Mouse (Mus musculus): Measurements from ENCODE around the gene 6430571L13Rik. TPM values are rescaled to one million over a fixed set of nuclear protein-coding genes. Genes with fewer than 3 reads are reported as not detected.

6430571L13Rik gene
- polyA plus RNA-seq, 2 experiments, result 0.07 TPM; not detected in 1

DNA sequence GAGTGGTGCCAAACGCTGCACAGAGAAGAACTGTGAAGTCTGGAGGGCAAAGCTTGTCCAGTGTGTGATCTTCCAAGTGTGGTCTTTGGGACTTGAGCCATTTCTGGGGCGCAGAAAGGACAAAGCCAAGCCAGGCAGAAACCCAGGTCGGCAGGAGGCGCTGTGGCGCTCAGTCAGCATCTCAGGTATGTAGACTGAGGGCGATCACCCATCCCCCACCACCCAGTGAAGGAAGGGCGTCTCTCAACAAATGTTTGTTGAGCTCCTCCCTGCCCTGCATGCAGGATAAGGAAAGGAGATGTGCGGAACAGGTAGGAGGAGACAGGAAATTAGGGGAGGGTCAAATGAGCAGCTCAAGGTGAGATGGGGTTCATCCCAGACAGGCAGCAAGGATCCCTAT is 34.2 kb downstream of the 6430571L13Rik start:
- H3K4me2 ChIP-seq (ENCODE audit: low read depth), result peak overlapping the region; percentile 28
- TF ChIP-seq CTCF (IDR thresholded peaks at IDR 0.05; ENCODE audit: low read depth) (peak; percentile 89), EP300 (IDR thresholded peaks at IDR 0.05; ENCODE audit: low read depth) (no peak)
- WGBS (ENCODE audit: insufficient replicate concordance), result 7% methylated on average over 8 of the region's 8 CpGs
- peaks cover 48% of the 10 kb centered on the region for H3K27me3 ChIP-seq (ENCODE audit: control insufficient read depth, insufficient read depth, low read length)
- H3K36me3 ChIP-seq (replicated peaks; ENCODE audit: control insufficient read depth, insufficient read depth, low read depth), result no peaks in the 10 kb centered on the region
- H3K9me3 ChIP-seq (ENCODE audit: control insufficient read depth, low read length), result no peaks in the 10 kb centered on the region
- ATAC-seq (ENCODE audit: insufficient read depth) (no peak), DNase-seq (ENCODE audit: low read depth in 3 of 3, low spot score in 3 of 3) (peak; percentile 58 to 63 (median 62))
- no peak overlapping the region for H3K27ac ChIP-seq
- no peak overlapping the region for H3K9ac ChIP-seq (replicated peaks)
- H3K4me3 ChIP-seq (ENCODE audit: insufficient read depth in 1 of 2, low read depth in 2 of 2, low read length in 2 of 2), result no peak overlapping the region
- H3K4me1 ChIP-seq (replicated peaks; ENCODE audit: control insufficient read depth in 2 of 2, insufficient read depth in 2 of 2, low read length in 1 of 2), result peaks cover 41 to 44% of the 10 kb centered on the region in 2 experiments

DNA sequence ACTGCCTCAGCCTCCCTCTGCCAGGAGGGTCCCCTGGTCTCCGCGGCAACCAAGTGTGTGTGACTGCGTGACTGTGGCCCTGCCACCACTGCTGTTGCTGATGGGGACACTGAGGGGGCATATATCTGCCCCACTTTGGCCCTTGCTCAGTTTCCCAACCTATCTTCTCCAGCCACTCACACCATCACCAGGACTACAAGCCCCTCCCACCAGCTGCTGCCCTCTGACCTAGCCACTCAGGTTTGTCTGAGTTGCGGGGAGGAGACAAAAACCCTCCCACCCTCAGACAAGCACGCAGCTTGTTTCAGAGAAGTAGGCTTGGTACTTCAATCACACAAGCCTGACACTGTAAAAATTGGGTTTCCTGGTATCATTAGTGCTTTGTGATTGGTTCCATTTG is 35.0 kb downstream of the 6430571L13Rik start:
- Histone ChIP-seq H3K27ac (no peak overlapping the region), H3K9ac (replicated peaks) (no peak overlapping the region), H3K4me3 (ENCODE audit: insufficient read depth in 1 of 2, low read depth in 2 of 2, low read length in 2 of 2) (no peak overlapping the region), H3K27me3 (ENCODE audit: control insufficient read depth, insufficient read depth, low read length) (peaks cover 56% of the 10 kb centered on the region), H3K9me3 (ENCODE audit: control insufficient read depth, low read length) (no peaks in the 10 kb centered on the region), H3K4me1 (replicated peaks; ENCODE audit: control insufficient read depth in 2 of 2, insufficient read depth in 2 of 2, low read length in 1 of 2) (peaks cover 37 to 39% of the 10 kb centered on the region in 2 experiments), H3K4me2 (ENCODE audit: low read depth) (peak overlapping the region; percentile 28), H3K36me3 (replicated peaks; ENCODE audit: control insufficient read depth, insufficient read depth, low read depth) (no peaks in the 10 kb centered on the region)
- peak in 2 of 3 experiments; percentile 38 to 50 for DNase-seq (ENCODE audit: low read depth in 3 of 3, low spot score in 3 of 3)
- no peak for TF ChIP-seq CTCF (IDR thresholded peaks at IDR 0.05; ENCODE audit: low read depth)
- TF ChIP-seq EP300 (IDR thresholded peaks at IDR 0.05; ENCODE audit: low read depth), result no peak
- 26% methylated on average over 5 of the region's 5 CpGs for WGBS (ENCODE audit: insufficient replicate concordance)
- peak; percentile 36; the same call in 1 of the 2 replicates for ATAC-seq (ENCODE audit: insufficient read depth)

DNA sequence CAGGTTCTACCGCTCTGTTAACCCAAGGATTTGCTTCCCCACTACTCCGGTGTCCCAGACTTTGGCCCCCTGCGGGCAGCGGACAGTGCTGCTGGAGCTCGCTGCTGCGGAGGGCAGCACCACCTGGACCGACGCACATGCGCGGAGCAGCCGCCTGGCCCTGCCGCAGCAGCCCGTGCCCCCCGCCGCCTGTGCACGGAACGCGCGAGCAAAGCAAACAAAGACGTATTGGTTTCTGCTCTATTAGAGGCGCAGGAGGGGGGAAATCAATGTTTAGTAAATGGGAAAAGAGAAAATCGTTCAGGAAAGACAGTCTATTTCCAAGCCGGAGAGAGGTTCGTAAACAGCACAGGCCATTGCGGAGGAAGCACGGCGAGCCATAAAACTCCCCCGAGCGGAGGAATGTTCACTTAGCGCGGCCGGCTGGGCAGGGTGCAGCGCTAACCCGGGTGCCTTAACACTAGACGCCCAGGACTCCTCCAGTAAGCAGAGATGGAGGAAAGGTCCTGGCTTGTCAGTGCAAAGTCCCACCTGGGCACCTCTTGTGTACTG is 37.6 kb downstream of the 6430571L13Rik start:
- peak overlapping the region; percentile 33 for H3K4me2 ChIP-seq (ENCODE audit: low read depth)
- H3K9ac ChIP-seq (replicated peaks), result no peak overlapping the region
- no peaks in the 10 kb centered on the region for H3K9me3 ChIP-seq (ENCODE audit: control insufficient read depth, low read length)
- no peak overlapping the region for H3K27ac ChIP-seq
- DNase-seq (ENCODE audit: low read depth in 3 of 3, low spot score in 3 of 3) (no peak), ATAC-seq (ENCODE audit: insufficient read depth) (no peak)
- H3K36me3 ChIP-seq (replicated peaks; ENCODE audit: control insufficient read depth, insufficient read depth, low read depth), result no peaks in the 10 kb centered on the region
- peaks cover 13 to 14% of the 10 kb centered on the region in 2 experiments for H3K4me1 ChIP-seq (replicated peaks; ENCODE audit: control insufficient read depth in 2 of 2, insufficient read depth in 2 of 2, low read length in 1 of 2)
- no peak overlapping the region for H3K4me3 ChIP-seq (ENCODE audit: insufficient read depth in 1 of 2, low read depth in 2 of 2, low read length in 2 of 2)
- H3K27me3 ChIP-seq (ENCODE audit: control insufficient read depth, insufficient read depth, low read length), result peaks cover 76% of the 10 kb centered on the region
- no peak for TF ChIP-seq EP300 (IDR thresholded peaks at IDR 0.05; ENCODE audit: low read depth)
- TF ChIP-seq CTCF (IDR thresholded peaks at IDR 0.05; ENCODE audit: low read depth), result no peak
- WGBS (ENCODE audit: insufficient replicate concordance), result 1% methylated on average over 35 of the region's 35 CpGs

DNA sequence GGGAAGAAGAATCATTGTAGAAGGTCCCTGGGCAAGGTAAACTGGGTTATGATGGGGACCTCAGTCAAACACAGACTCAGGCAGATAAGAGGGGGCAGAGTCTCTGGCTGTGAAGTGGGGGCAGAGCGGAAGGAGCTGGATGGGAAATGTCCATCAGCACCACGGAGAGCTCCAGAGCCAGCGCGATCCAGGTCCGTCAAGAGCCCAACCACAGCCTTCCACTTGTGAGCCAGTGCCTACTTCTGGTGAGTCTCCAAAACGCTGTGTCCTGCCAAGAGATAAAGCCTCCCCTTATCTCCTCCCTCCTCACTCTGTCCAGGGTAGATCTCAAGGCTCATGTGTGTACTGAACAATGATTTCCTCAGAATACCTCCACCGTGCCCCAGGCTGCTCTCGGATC is 41.3 kb downstream of the 6430571L13Rik start:
- Histone ChIP-seq H3K4me2 (ENCODE audit: low read depth) (no peak overlapping the region), H3K4me3 (ENCODE audit: insufficient read depth in 1 of 2, low read depth in 2 of 2, low read length in 2 of 2) (no peak overlapping the region), H3K4me1 (replicated peaks; ENCODE audit: control insufficient read depth in 2 of 2, insufficient read depth in 2 of 2, low read length in 1 of 2) (no peaks in the 10 kb centered on the region), H3K9me3 (ENCODE audit: control insufficient read depth, low read length) (no peaks in the 10 kb centered on the region), H3K36me3 (replicated peaks; ENCODE audit: control insufficient read depth, insufficient read depth, low read depth) (no peaks in the 10 kb centered on the region), H3K9ac (replicated peaks) (no peak overlapping the region), H3K27me3 (ENCODE audit: control insufficient read depth, insufficient read depth, low read length) (peaks cover 68% of the 10 kb centered on the region), H3K27ac (no peak overlapping the region)
- ATAC-seq (ENCODE audit: insufficient read depth) (no peak), DNase-seq (ENCODE audit: low read depth in 3 of 3, low spot score in 3 of 3) (no peak)
- 10% methylated on average over 8 of the region's 8 CpGs for WGBS (ENCODE audit: insufficient replicate concordance)
- TF ChIP-seq CTCF (IDR thresholded peaks at IDR 0.05; ENCODE audit: low read depth) (no peak), EP300 (IDR thresholded peaks at IDR 0.05; ENCODE audit: low read depth) (no peak)

DNA sequence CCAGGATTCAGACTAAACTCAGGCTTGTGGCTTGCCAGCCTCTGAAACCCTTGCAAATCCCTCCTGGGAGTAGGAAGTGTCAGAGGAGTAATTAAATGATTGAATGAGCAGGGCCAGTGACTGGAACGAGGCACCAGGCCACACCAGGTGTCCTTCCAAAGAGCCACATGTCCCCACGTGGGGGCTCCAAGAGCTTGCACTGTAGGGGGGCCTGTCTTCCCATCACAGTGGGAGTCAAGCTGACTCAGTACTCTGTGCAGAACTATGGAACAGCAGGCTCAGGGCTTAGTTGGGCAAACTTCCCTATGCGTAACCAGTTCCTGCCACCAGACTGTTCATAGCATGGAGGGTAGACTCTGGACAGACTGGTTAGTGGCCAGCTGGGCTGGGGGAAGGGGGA is 44.0 kb downstream of the 6430571L13Rik start:
- Histone ChIP-seq H3K36me3 (replicated peaks; ENCODE audit: control insufficient read depth, insufficient read depth, low read depth) (no peaks in the 10 kb centered on the region), H3K9ac (replicated peaks) (no peak overlapping the region), H3K9me3 (ENCODE audit: control insufficient read depth, low read length) (no peaks in the 10 kb centered on the region), H3K4me3 (ENCODE audit: insufficient read depth in 1 of 2, low read depth in 2 of 2, low read length in 2 of 2) (no peak overlapping the region), H3K27me3 (ENCODE audit: control insufficient read depth, insufficient read depth, low read length) (peaks cover 41% of the 10 kb centered on the region), H3K27ac (no peak overlapping the region), H3K4me2 (ENCODE audit: low read depth) (no peak overlapping the region), H3K4me1 (replicated peaks; ENCODE audit: control insufficient read depth in 2 of 2, insufficient read depth in 2 of 2, low read length in 1 of 2) (no peaks in the 10 kb centered on the region)
- no peak for TF ChIP-seq CTCF (IDR thresholded peaks at IDR 0.05; ENCODE audit: low read depth)
- TF ChIP-seq EP300 (IDR thresholded peaks at IDR 0.05; ENCODE audit: low read depth), result no peak
- DNase-seq (ENCODE audit: low read depth in 3 of 3, low spot score in 3 of 3) (no peak), ATAC-seq (ENCODE audit: insufficient read depth) (no peak)
- 33% methylated on average over 3 of the region's 3 CpGs for WGBS (ENCODE audit: insufficient replicate concordance)

Measured in liver, embryonic 14.5 days (tissue).